Mouse (Mus musculus) ES-Bruce4 (cell line): ENCODE measurements around the gene Olfr347. TPM values are rescaled to one million over a fixed set of nuclear protein-coding genes. Genes with fewer than 3 reads are reported as not detected.

Experiments
- H3K27ac ChIP-seq: 2 replicates; pipeline ENCODE4 v1.5.1; 2012; ENCODE audit warnings: low read length, inconsistent platforms; ENCODE audit not compliant: insufficient read depth
- H3K27me3 ChIP-seq: 2 replicates; pipeline ENCODE4 v1.6.1; 2012; ENCODE audit warnings: mild to moderate bottlenecking, low read length, inconsistent platforms; ENCODE audit not compliant: control insufficient read depth, poor library complexity, insufficient read depth, severe bottlenecking
- H3K36me3 ChIP-seq: 2 replicates; pipeline ENCODE4 v1.6.1; 2012; ENCODE audit warnings: inconsistent platforms, mild to moderate bottlenecking, low read length, moderate library complexity; ENCODE audit not compliant: control insufficient read depth, poor library complexity, insufficient read depth, severe bottlenecking
- H3K4me1 ChIP-seq: one replicate; pipeline ENCODE4 v1.8.1; 2011; ENCODE audit warnings: low read length; ENCODE audit not compliant: control insufficient read depth, insufficient read depth
- H3K4me3 ChIP-seq: 2 replicates; pipeline ENCODE4 v1.5.1; 2011; ENCODE audit warnings: low read depth, mild to moderate bottlenecking, low read length
- H3K9ac ChIP-seq: 2 replicates; pipeline ENCODE4 v1.6.1; 2012; ENCODE audit warnings: low read depth, mild to moderate bottlenecking, inconsistent platforms; ENCODE audit not compliant: poor library complexity, severe bottlenecking
- H3K9me3 ChIP-seq: replicated peaks from 2 replicates; pipeline ENCODE4 v1.6.1; 2012; ENCODE audit warnings: mild to moderate bottlenecking, low read length, inconsistent platforms; ENCODE audit not compliant: control insufficient read depth, poor library complexity, insufficient read depth, severe bottlenecking
- CTCF ChIP-seq: IDR thresholded peaks from one replicate; pipeline ENCODE4 v1.8.1; 2011; ENCODE audit warnings: low read depth, low read length
- EP300 ChIP-seq: IDR thresholded peaks from 2 replicates; pipeline ENCODE4 v1.6.1; 2011; ENCODE audit warnings: low read depth, low read length; ENCODE audit not compliant: insufficient read depth
- POLR2A ChIP-seq: IDR thresholded peaks from one replicate; pipeline ENCODE4 v1.8.1; 2011; ENCODE audit warnings: low read length; ENCODE audit not compliant: insufficient read depth
- polyA plus RNA-seq: library from polyadenylated mRNA; stranded (reverse); fragments of >200 nt; gene quantifications from 2 replicates; pipeline ENCODE4 v1.2.4, GENCODE M21; 2011; ENCODE audit warnings: low read depth; ENCODE audit not compliant: missing spikeins, insufficient read depth, insufficient read length

The Olfr347 gene
- polyA plus RNA-seq: not detected in 2 replicates

- Histone ChIP-seq H3K27ac (no peak within 1 kb of the TSS), H3K36me3 (no peaks in the 10 kb centered on the region), H3K27me3 (no peaks in the 10 kb centered on the region), H3K9me3 (no peaks in the 10 kb centered on the region), H3K4me1 (no peaks in the 10 kb centered on the region), H3K9ac (no peak within 1 kb of the TSS), H3K4me3 (no peak within 1 kb of the TSS)
- TF ChIP-seq EP300 (no peak), CTCF (no peak), POLR2A (no peak)
These were observed at the start of gene Olfr347 for GRCm38 (mm10) chr2:36731602-36732001. Gene Olfr347 (plus strand): TSS chr2:36731902.

GRCm38 (mm10) chr2:36685488-36685887, 46.2 kb upstream of the Olfr347 start, which contains the start of gene Olfr346:
Gene Olfr346 (plus strand): TSS chr2:36685788.
- H3K27ac ChIP-seq: no peak within 1 kb of the TSS
- no peaks in the 10 kb centered on the region for H3K4me1 ChIP-seq
- no peak within 1 kb of the TSS for H3K9ac ChIP-seq
- H3K27me3 ChIP-seq: no peaks in the 10 kb centered on the region
- no peak within 1 kb of the TSS for H3K4me3 ChIP-seq
- no peaks in the 10 kb centered on the region for H3K36me3 ChIP-seq
- no peaks in the 10 kb centered on the region for H3K9me3 ChIP-seq
- TF ChIP-seq EP300 (no peak), POLR2A (no peak), CTCF (no peak)

GRCm38 (mm10) chr2:36736226-36736625, 4.5 kb downstream of the Olfr347 start:
- no peaks in the 10 kb centered on the region for H3K4me1 ChIP-seq
- no peak overlapping the region for H3K27ac ChIP-seq
- no peaks in the 10 kb centered on the region for H3K27me3 ChIP-seq
- no peak overlapping the region for H3K9ac ChIP-seq
- H3K36me3 ChIP-seq: no peaks in the 10 kb centered on the region
- TF ChIP-seq POLR2A (no peak), EP300 (no peak), CTCF (peak; percentile 20)
- no peaks in the 10 kb centered on the region for H3K9me3 ChIP-seq
- no peak overlapping the region for H3K4me3 ChIP-seq

DNA sequence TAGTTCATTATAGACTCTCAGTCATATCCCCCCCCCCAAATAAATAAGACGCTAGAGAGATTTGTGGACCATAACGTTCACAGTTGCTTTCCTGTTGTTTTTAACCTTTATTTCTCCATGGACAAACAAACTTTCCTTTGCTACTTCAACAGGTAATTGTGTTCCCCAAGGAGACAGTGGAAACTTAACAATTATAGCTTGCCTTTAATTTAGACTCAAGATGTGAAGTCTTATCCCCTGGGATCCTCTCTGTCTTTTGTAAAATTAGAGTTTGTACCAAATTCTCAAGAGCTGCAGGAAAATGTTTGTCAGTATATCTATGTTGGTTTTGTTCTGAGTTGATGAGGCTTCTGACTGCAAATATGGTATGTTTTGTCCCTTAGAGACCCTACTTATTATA, 52.3 kb downstream of the Olfr347 start, which contains the start of gene Olfr348:
Gene Olfr348 (plus strand): TSS at position 301 of the 400 bp plus-strand sequence.
- H3K9ac ChIP-seq: no peak within 1 kb of the TSS
- TF ChIP-seq CTCF: no peak
- TF ChIP-seq POLR2A: no peak
- TF ChIP-seq EP300: no peak

More for the DNA sequence above, 52.3 kb downstream of the Olfr347 start, which contains the start of gene Olfr348:
- no peaks in the 10 kb centered on the region for H3K9me3 ChIP-seq
- H3K27ac ChIP-seq: no peak within 1 kb of the TSS
- no peaks in the 10 kb centered on the region for H3K27me3 ChIP-seq
- no peak within 1 kb of the TSS for H3K4me3 ChIP-seq
- no peaks in the 10 kb centered on the region for H3K36me3 ChIP-seq
- H3K4me1 ChIP-seq: no peaks in the 10 kb centered on the region

Other genes with a start within 250 kb of the Olfr347 start
- gene Olfr341, start 249.4 kb upstream of the Olfr347 start, polyA plus RNA-seq: not detected in 2 replicates
- gene Olfr342, start 206.9 kb upstream of the Olfr347 start, polyA plus RNA-seq: not detected in 2 replicates
- 0.10 TPM in 1 of 2 replicates, not detected in the other for gene Olfr344, start 165.2 kb upstream of the Olfr347 start, polyA plus RNA-seq
- not detected in 2 replicates for gene Olfr345, start 91.9 kb upstream of the Olfr347 start, polyA plus RNA-seq
- gene Olfr346, start 46.1 kb upstream of the Olfr347 start, polyA plus RNA-seq: not detected in 2 replicates
- not detected in 2 replicates for gene Olfr348, start 52.4 kb downstream of the Olfr347 start, polyA plus RNA-seq
- gene Olfr50, start 58.6 kb downstream of the Olfr347 start, polyA plus RNA-seq: not detected in 2 replicates
- not detected in 2 replicates for gene Olfr3, start 85.1 kb downstream of the Olfr347 start, polyA plus RNA-seq
- not detected in 2 replicates for gene Olfr350, start 114.4 kb downstream of the Olfr347 start, polyA plus RNA-seq
- gene Olfr351, start 130.8 kb downstream of the Olfr347 start, polyA plus RNA-seq: not detected in 2 replicates
- 0.18 and 0.53 TPM in 2 replicates for gene Olfr352, start 136.6 kb downstream of the Olfr347 start, polyA plus RNA-seq
- not detected in 2 replicates for gene Olfr353, start 161.0 kb downstream of the Olfr347 start, polyA plus RNA-seq
- gene Olfr354, start 173.8 kb downstream of the Olfr347 start, polyA plus RNA-seq: not detected in 2 replicates
- gene Olfr355, start 197.0 kb downstream of the Olfr347 start, polyA plus RNA-seq: not detected in 2 replicates
- not detected in 2 replicates for gene Olfr356, start 205.2 kb downstream of the Olfr347 start, polyA plus RNA-seq